Mouse (Mus musculus) left cerebral cortex, postnatal 10 days (tissue): ENCODE data around the gene Ddost. TPM values are rescaled to one million over a fixed set of nuclear protein-coding genes. Genes with fewer than 3 reads are reported as not detected.

ENCODE experiments used
- DNase-seq, 2 experiments: peaks; one replicate each; pipeline ENCODE4 v3.0.0; 2021 to 2022; ENCODE audit warnings: low spot score in 2 of 2, mixed read lengths in 1 of 2; ENCODE audit errors: extremely low spot score in 1 of 2
- intact Hi-C: fragments of 180-260 bp; cut with DNase I; formaldehyde crosslinking; loops from one replicate; pipeline ENCODE4 v1.15.1; 2025
- total RNA-seq, 2 experiments: library from RNA; stranded (reverse); gene quantifications; 2 replicates each; pipeline ENCODE4 v1.2.3; 2021

Ddost gene
- total RNA-seq: 100 to 1,000 TPM; 112 to 114 TPM

GRCm38 (mm10) chr4:138304340-138305104 is at the start of gene Ddost:
TSS of gene Ddost (plus strand) at chr4:138304730.
- intact Hi-C loops: no loop called here
- DNase-seq: peak; percentile 99 to 100

GRCm38 (mm10) chr4:138257116-138257687 is 47.3 kb upstream of the Ddost start:
- intact Hi-C loops: no loop called here
- DNase-seq: peak in 1 of 2 experiments; percentile 26

- intact Hi-C loops: no loop called here
- no peak for DNase-seq
Observed at GRCm38 (mm10) chr4:138258663-138259062, 45.9 kb upstream of the Ddost start.

GRCm38 (mm10) chr4:138259482-138259881 is 45.0 kb upstream of the Ddost start:
- DNase-seq: no peak
- intact Hi-C loops: no loop called here

- intact Hi-C loops: no loop called here
- peak; percentile 82 to 94 for DNase-seq
Observed at GRCm38 (mm10) chr4:138261843-138262681, 42.5 kb upstream of the Ddost start.

GRCm38 (mm10) chr4:138267869-138268268 is 36.7 kb upstream of the Ddost start:
- intact Hi-C loops: no loop called here

GRCm38 (mm10) chr4:138272011-138272997 is 32.2 kb upstream of the Ddost start:
- DNase-seq: peak in 1 of 2 experiments; percentile 48
- intact Hi-C loops: no loop called here

More at GRCm38 (mm10) chr4:138267869-138268268, 36.7 kb upstream of the Ddost start:
- no peak for DNase-seq

- intact Hi-C loops: no loop called here
- no peak for DNase-seq
Observed at GRCm38 (mm10) chr4:138278346-138278745, 26.2 kb upstream of the Ddost start.

- DNase-seq: peak; percentile 47 to 62
- intact Hi-C loops: no loop called here
Observed at GRCm38 (mm10) chr4:138282834-138283233, 21.7 kb upstream of the Ddost start.

GRCm38 (mm10) chr4:138286411-138286810 is 18.1 kb upstream of the Ddost start:
- intact Hi-C loops: no loop called here
- no peak for DNase-seq

- no peak for DNase-seq
- intact Hi-C loops: no loop called here
Observed at GRCm38 (mm10) chr4:138288691-138289090, 15.8 kb upstream of the Ddost start.

GRCm38 (mm10) chr4:138292028-138292427 is 12.5 kb upstream of the Ddost start:
- intact Hi-C loops: no loop called here
- no peak for DNase-seq

- intact Hi-C loops: no loop called here
- no peak for DNase-seq
Observed at GRCm38 (mm10) chr4:138293261-138293948, 11.1 kb upstream of the Ddost start.

GRCm38 (mm10) chr4:138293949-138294550 is 10.5 kb upstream of the Ddost start:
- intact Hi-C loops: no loop called here
- no peak for DNase-seq

- DNase-seq: no peak
- intact Hi-C loops: no loop called here
Observed at GRCm38 (mm10) chr4:138301271-138301780, 3.2 kb upstream of the Ddost start.

GRCm38 (mm10) chr4:138303011-138303410 is 1.5 kb upstream of the Ddost start:
- no peak for DNase-seq
- intact Hi-C loops: no loop called here

GRCm38 (mm10) chr4:138303742-138304141 is 788 bp upstream of the Ddost start:
- intact Hi-C loops: no loop called here
- no peak for DNase-seq
